Mouse (Mus musculus) testis, postnatal 14 days (tissue): Measurements from ENCODE around the gene Tagln3.

ENCODE experiments used
- DNase-seq: peaks from one replicate; pipeline ENCODE4 v3.0.0; 2021; ENCODE audit warnings: low spot score

The Tagln3 gene

DNA sequence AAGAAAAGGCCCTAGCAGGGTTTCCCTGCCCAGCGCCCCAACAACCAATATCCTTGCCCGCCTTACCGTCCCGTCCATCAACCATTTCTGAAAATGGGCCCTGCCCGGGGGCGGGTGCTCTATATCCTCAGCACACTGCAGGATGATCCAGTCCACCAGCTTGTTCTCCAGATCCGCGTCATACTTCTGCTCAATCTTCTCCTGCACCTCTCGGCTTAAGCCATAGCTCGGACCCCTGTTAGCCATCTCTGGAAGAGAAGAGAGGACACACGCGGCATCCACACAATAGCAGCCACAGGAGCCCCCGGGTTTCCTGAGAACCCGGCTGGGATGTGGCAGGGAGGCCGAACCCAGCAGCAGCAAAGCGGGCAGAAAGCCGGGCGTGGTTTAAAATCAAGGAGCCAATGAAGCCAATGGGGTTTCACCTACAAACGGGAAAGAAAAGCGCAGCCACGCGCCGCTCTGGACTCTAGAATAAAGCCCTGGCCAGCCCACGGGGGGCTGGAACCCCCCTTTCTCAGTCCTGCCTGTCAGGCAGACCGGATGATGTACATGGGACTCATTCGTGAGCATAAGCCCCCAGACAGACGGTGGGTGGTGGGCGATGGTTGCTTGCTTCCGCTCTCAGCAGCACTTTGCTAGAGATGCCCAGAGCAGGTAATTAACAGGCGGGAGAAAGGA, at the start of gene Tagln3:
Tagln3 (minus strand) TSS at position 548 of the 681 bp plus-strand sequence.
- no peak for DNase-seq

DNA sequence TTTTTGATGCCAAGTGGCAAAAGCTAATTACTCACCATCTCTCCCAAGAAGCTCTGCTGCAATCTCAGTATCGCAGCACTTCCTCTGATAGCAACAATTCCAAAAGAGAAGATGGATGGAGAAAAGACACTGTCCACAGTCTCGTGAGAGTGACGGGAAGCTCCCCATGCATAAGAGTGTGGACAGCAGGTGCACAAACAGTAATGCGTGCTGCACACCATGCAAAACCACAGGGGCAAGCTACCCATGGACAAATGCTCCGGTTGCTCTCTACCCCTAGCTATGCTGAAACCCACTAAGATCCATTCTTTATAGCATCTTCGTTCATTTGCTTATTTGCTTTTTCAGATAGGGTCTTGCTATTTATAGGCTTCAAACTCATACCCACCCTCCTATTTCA, 46.5 kb upstream of the Tagln3 start:
- no peak for DNase-seq

DNA sequence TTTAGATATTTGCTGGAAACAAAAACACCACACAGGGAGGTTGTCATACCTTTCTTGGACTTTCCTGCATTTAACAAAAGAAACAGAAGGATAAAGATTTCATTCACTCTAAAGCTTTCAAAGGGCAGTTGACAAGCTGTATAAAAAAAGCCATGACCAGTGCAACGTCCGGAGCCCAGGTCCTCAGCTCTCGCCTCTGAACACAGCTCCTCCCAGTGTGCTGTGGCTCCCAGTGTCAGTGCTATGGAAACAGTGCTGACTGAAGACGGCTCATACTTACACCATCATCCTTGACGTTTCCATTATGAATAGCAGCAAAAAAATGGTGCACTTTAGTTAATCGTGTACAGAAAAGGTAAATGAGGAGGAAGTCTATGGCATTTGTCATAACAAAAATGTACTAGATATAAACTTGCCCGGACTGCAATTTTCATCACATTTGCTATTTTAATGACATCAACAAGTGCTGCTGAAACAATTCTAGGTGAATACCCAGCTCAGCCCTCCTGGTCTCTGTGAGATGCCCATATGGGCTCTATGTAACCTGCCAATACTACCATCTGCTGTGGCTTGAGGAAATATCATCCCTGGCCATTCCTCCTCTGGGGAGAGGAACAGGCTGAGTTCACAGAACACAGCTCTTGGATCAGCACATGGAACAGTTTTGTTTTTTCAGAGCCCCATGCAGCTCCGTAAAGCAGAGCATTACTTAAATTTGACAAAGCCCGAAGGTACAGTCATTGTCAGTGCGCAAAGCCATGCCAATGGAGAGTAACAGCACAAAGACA, 43.6 kb upstream of the Tagln3 start:
- no peak for DNase-seq

DNA sequence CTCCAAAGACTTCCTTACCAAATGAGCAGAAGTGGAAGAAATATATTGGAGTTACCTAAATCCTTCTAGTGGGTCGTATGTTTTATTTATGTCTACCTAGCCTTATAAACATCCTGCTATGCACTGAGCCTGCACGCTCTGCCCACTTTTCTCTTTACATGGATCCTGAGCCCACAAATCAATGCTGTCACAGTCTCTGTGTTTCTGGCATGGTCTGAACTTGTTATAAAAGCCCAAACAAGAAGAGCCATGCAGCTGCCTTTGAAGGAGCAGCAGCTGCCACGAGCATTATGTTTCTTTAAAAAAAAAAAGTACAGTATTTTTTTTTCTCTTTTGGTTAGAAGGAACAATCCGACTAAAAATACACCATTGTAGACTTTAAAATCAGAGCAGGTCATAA, 43.0 kb upstream of the Tagln3 start:
- DNase-seq, result no peak

DNA sequence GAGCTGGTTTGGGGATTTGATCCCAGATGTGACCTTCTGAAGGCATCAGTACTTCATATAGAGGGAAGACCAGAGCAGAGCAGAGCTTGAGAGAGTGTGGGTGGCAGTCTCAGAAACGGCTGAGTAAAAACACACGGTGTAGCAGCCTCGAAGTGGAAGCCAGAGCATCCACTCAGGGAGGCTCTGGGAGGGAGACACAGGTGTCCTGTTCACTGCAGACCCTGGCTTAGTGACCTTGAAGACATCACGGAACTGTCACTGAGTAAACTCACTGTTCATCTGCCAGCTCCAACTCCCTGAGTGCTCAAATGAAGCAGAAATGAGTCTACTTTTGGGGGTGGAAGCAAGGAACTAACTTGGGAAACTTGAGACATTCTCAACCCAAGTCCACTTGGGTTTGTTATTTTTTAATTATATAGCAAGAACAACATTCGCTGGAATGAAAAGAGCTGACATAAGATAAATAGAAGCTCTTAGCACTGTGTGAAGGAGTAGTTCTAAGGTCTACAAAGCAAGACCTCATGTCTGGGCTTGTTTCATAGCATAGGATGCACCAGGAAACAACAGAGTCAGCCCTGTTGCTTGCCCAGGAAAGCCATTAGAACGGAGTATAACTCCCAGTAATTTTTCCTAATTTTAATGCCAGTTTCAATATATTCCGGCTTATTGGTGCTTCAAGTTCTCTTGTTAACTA, 41.5 kb upstream of the Tagln3 start:
- DNase-seq, result no peak

DNA sequence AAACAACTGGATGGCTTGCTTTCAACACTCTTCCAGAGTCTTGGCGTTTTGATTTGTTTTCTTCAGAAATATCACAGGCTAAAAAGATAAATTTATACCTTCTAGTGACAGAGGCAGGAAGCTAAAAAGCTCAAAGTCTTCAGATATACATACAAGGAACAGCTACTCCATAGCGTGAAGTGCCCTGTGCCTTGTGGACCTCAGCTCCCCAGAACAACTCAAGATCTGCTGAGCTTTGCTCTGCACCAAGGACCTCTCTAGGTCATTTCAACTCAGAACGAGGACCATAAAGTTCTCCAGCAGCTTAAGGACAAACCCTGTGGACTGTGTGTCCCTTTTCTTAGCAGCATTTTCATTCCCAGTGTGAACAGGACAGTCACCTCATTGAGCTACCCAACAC, 40.7 kb upstream of the Tagln3 start:
- DNase-seq, result no peak

DNA sequence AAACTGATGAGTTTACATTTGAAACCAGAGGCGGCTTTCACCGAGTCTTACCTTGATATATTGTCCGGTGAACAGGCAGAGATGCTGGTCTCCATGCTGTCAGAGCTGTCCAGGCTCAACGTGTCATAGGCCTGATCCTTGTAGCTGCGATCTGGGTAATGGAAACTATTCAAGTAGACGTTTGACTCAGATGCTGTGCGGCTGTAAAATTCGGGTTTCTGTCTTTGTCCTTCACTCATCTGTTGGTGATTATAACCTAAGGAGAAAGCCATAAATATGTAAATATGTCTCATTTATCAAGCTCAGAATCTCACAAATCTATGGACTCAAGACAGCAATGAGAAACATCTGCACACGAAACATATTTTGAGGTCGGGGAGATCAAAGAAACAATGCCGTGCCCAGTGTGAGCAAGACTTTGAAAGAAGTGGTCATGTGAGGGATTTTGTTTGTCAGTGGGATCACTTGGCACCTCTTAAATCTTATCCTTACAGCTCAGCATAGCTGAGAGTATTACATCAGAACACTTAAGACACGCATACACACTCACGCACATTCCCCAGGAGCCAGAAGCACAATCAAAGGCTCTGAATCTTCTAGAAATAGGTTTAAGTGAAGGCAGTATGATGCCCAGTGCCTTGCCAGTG, 38.6 kb upstream of the Tagln3 start:
- DNase-seq, result no peak

DNA sequence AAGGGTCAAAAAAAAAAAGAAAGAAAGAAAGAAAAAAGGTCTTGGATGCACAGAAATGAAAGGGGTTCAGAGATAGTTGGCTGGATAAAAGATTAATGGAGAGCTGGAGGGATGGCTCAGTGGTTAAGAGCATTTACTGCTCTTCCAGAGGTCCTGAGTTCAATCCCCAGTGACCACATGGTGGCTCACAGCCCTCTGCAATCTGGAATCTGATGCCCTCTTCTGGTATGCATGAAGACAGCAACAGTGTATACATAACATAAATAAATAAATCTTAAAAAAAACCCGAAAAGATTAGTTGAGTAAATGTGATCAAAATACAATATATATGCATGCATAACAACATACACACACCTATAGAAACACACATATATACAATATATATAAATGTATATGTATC, 37.0 kb upstream of the Tagln3 start:
- DNase-seq, result no peak

DNA sequence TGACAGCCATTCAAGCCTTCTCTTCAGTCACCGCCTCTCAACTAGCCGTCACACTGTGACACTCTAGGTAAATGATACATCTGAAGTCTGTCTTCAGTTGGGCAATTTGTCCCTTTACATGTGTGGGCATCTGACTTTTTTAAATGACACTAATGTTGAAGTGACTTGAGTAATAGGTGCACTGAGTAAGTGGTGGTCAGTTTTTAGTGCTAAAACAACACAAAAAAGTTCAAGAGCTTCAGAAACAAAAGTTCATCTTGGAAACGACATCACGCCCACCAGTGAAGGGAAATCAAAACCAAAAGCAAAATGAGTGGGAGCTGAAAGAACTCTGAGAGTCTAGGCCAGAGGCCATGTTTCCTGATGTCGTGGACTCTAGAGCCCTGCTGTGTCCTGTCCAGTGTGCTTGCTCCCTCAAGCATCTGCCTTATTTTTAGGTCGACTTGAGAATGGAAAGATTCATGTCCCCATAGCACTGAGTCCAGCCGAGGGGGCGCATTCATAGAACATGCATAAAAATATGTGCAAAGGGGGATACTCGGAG, 34.4 kb upstream of the Tagln3 start:
- no peak for DNase-seq

DNA sequence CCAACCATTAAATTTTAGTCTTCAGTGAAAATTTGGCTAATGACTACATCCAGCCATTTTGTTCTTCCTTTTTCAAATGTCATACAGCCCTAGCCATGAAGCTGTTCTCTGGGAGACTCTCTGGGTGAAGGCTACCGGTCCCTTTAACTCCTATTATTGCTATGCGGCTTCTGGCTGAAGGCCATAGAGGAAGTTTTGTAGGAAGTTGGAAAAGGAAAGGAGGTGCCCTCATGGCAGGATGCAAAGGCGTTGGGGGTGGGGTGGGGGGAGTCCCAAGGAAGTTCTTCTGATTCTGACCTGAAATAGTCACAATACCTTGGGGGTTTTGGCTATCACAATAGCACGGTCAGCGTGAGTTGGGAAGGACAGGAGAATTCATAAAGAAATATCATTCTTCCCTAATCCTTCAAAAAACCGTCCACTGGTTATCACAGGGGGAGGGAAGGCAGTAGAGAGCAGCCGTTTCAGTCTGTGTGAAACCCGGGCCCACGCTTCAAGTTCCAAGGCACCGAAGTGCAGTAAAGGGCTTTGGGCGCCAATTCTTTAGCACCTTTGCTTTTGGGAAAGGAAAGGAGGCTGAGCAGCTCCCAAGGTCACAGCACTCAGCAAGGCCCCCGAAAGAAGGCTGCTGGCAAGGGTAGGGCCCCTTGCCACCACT, 33.1 kb upstream of the Tagln3 start:
- no peak for DNase-seq

DNA sequence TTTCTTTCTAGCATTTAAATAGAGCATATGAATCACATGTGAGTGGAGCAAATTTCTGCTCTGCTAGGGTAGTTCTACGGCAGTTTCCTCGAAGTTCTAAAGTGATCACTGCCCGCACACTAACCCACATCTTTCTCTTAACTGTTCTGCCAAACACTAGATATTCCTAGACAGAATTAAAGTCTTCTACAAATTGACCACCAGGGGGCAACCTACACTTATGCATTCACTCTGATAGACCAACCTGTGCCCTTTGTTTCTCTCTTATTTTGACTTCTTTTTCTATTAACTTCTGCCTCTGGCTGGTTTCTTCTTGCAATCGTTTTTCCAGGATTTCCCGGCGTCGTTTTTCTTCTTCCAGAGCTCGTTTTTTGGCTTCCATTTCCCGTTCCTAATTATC, 32.4 kb upstream of the Tagln3 start:
- DNase-seq, result no peak

DNA sequence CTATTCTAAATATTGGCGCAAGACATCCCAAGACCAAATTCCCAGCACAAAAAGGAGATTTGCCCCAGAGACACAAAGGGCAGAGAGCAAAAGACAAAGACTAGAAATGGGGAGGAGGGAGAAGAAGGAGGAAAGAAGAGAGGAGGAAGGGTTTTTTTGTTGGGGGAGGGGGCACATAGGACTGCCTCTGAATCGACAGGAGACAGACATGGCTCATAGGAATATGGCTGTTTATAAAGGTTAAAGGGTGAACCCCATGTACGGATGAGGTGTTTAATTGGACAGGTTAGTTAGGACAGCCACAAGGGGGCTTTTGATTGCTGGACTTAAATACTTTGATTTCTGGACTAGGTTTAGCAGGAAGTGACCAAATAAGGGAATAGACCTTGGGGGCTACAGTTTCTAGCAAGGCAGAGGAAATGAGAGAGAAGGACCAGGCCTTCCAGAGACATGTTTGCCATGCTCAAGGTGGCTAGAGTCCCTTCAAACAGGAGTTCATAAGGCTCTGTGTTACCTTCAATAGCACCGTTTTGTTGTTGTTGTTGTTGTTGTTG, 19.3 kb upstream of the Tagln3 start:
- DNase-seq, result no peak

DNA sequence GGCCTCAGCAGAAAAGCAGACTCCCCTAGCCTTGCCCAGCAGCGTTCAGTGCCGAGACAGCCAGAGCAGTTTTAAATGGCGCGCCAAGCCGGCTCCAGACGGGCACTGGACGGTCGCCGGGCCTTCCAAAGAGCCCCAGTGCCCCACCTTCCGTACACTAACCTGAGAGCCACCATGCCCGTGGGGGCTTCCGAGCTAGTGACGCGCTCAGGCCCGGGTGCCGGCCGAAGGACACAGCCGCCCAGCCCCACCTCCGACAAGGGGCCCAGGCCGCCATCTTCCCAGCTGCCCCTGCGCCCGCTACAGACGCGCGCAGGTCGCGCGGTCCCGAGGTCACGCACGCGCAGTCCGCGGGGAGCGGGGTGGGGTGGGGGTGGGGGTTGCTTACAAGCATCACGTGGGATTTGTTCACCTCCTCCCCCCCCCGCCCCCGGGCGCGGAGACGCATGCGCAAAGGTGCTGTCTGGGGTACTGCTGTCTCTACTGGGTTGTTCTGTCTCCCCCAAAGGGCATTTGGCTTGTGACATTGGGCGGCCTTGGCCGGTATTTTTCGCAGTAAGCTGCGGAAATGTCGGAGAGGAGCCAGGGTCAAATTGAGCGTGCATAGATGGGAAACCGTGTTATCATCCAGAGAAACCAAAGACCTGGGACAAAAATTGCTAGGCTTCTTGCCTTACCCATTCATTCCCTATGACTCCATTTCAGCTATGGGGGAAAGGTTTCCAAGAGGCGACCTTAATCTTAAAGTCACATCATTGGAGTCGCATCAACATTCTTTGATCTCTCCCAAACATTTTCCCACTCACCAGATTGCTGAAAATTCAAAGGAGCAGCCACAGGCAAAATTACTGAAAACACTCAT, 18.4 kb upstream of the Tagln3 start, which contains the start of gene Abhd10:
Abhd10 (minus strand) TSS at position 341 of the 862 bp plus-strand sequence.
- peak; percentile 93 for DNase-seq

DNA sequence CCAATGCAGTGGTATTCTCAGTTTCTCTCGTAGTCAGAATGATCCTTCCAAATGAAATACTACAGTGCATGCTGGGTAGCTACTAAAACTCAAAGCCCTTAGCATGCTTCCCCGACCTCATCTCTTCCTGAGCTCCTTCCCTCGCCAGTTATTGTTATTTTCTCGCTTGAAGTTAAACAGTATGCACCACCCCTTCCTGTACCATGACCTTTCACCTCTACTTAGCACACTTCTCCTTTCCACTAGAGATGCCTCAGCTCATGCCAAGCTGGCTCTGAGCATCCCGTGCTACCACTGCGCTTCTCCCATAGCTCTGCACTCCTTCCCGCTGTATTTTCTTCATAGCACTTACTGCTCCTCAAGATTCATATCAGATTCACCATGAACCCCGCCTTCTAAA, 13.5 kb upstream of the Tagln3 start:
- DNase-seq, result no peak

DNA sequence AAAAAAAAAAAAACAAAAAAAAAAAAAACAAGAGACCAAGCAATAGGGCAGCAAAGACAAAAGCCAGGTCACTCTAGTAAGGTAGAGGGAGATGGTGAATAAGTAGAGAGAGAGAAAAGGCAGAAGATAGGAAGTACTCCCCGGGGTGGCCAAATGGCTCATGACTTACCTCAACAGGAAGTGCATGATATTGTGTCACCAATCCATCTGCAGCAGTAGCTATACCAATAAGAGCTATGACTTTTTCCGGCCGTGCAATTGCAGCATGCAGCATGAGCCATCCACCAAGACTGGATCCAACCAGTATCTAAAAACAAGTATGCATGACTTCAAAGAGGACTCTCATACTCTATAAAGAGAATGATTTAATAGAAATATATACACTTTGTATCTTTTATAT, 12.3 kb upstream of the Tagln3 start:
- no peak for DNase-seq

DNA sequence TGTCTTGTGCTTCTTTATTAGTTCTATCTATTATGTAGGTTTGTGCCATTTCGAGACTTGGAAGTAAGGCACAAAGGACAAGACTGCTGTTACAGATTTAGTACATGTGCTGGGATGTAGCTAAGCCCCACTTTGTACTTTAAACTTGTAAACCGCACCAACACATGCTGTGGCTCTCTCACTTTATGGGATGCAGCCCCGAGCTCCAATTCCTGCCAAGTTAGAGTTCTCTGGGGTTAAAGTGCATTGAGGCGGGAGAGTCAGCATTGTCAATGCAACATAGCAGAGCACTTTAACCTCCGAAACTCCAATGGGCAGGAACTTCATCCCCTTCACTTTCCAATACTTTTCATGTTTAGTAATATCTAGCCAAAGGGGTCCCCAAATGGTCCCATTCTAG, 4.8 kb upstream of the Tagln3 start:
- no peak for DNase-seq

DNA sequence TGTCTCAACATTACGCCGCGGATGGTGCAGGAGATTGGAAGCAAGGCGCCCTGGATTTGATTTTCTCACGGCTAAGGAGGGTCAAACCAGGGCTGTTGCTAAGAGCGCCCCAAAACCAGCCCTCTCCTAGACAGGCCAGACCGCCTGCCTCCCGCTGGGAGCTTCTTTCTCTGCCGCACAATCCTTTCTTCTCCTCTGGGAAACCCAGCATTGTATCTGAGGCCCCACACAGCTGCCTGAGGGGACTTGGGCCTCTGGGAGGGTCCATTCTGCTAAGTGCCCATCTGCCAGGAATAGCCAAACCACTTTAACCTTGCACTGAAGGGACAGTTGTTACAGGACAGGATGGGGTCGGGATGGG, 314 bp upstream of the Tagln3 start:
- no peak for DNase-seq

DNA sequence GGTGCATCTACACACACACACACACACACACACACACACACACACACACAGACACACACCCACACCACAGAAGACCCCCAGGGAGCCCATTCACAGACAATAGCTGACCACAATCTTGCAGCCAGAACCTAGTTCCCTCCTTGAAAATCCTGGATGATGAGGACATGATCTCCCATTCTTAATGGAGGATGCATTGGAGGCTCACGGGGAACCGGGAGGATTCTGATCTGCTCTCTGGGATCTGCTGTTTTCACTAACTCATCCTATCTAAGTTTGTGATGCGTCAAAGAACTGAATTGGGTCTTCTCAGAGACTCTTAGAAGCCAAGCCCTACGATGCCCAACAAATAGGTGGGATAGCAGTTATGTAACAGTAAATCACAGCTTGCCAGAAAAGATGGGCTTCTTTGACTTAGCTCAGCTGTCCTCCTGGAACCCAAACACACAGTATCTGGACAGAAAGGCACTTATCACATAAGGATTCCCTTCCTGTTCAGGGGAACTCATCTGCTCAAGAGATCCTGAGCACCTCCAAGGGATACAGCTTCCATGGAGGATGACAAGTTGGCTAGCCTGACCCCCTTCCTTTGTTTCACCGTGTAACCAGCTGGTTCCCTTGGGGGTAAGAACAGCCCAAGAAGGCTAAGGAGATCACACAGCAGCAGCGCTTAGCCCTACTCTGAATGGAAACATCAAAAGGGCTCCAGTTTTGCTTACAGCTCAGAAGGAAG, 1.1 kb downstream of the Tagln3 start:
- no peak for DNase-seq

DNA sequence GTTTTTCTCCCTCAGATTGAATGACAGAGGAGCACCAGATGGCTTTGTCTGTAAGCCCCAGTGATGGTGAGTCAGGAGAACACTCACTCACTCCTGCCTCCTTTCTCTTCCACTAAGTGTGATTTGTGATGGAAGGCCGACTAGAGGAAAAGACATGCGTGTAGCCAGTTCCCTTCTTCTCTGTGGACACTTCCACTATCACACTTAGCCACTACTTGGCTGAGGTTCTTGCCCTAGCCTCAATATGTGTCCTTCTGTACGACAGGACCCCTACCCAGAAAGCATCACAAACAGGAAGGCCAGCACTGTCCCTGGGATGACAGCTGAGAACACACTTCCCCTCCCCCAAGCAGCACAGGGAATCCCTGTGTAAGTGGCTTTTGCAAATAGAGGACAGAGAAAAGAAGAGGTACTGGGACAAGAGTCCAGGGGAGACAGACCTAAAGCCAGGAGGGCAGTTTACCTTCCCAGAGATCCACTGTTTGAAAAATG, 1.9 kb downstream of the Tagln3 start:
- no peak for DNase-seq
